Mouse (Mus musculus) liver, embryonic 15.5 days (tissue): ENCODE measurements around the gene Cd300lf. TPM values are rescaled to one million over a fixed set of nuclear protein-coding genes. Genes with fewer than 3 reads are reported as not detected.

Source experiments
- ATAC-seq: fragments of 200-750 bp; cut with Nextera tagmentation; 2 replicates; pipeline ENCODE4 v1.8.0; 2017; ENCODE audit warnings: moderate number of reproducible peaks, mild to moderate bottlenecking, moderate library complexity; ENCODE audit not compliant: insufficient read depth
- H3K27ac ChIP-seq: fragments of 300-500 bp; sonication (generic); replicated peaks from 2 replicates; pipeline ENCODE4 v1.5.1; 2015; ENCODE audit warnings: mild to moderate bottlenecking, inconsistent platforms
- H3K27me3 ChIP-seq: fragments of 300-500 bp; sonication (generic); 2 replicates; pipeline ENCODE4 v1.6.1; 2015; ENCODE audit warnings: mild to moderate bottlenecking, inconsistent platforms
- H3K36me3 ChIP-seq: fragments of 300-500 bp; sonication (generic); replicated peaks from 2 replicates; pipeline ENCODE4 v1.6.1; 2015; ENCODE audit warnings: moderate library complexity, mild to moderate bottlenecking, inconsistent platforms
- H3K4me1 ChIP-seq: fragments of 300-500 bp; sonication (generic); replicated peaks from 2 replicates; pipeline ENCODE4 v1.6.1; 2015; ENCODE audit warnings: inconsistent platforms
- H3K4me2 ChIP-seq: fragments of 300-500 bp; sonication (generic); 2 replicates; pipeline ENCODE4 v1.6.1; 2015; ENCODE audit warnings: moderate library complexity, mild to moderate bottlenecking, inconsistent platforms
- H3K4me3 ChIP-seq: fragments of 300-500 bp; sonication (generic); replicated peaks from 2 replicates; pipeline ENCODE4 v1.5.1; 2015; ENCODE audit warnings: mild to moderate bottlenecking, inconsistent platforms
- H3K9ac ChIP-seq: fragments of 300-500 bp; sonication (generic); 2 replicates; pipeline ENCODE4 v1.6.1; 2015; ENCODE audit warnings: moderate library complexity, mild to moderate bottlenecking, inconsistent platforms
- H3K9me3 ChIP-seq: fragments of 300-500 bp; sonication (generic); replicated peaks from 2 replicates; pipeline ENCODE4 v1.6.1; 2016; ENCODE audit warnings: inconsistent platforms
- WGBS: fragments of 180-500 bp; shearing (Covaris S2); methylation state at CpG from one replicate; pipeline ENCODE4 v1.1.7; 2015; ENCODE audit warnings: mixed read lengths; ENCODE audit not compliant: insufficient replicate concordance; 5-methylcytosine and 5-hydroxymethylcytosine counted together
- polyA plus RNA-seq: library from polyadenylated mRNA; unstranded; fragments of >200 nt; fragmentation: Nextera tagmentation; extraction: Ambion mirVana; gene quantifications from 2 replicates; pipeline ENCODE4 v1.2.1, GENCODE M21; 2015

Cd300lf gene
- polyA plus RNA-seq, 1 experiment from 2014 or later = 4.5 TPM

DNA sequence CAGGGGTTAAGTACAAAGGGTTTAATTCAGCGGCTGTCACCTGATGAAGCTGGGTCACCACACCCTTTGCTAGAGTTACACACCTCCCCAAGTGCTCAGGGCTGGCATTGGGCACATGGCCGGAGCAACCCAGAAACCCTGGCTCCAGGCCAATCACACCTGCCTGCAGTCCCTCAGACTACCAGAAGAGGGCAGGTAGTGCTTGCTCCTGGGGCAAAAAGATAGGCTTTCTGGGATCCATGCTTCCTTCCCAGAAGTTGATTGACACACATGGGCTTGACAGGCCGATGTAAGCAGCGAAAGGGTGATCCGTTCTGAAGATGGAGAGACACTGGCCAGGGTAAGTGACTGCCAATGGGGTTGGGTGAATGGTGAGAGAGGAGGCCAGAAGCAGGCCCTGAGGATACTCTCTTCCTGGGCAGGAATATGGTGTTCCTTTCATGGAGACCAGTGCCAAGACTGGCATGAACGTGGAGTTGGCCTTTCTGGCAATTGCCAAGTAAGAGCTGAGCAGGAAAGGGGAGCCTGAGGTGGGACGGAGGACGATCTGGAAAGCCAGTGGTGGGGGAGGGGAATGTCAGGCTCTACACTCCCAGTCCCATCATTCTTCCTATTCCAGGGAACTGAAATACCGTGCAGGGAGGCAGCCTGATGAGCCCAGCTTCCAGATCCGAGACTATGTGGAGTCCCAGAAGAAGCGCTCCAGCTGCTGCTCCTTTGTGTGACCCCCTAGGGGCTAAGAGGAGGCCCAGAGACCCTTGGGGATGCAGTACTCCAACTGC, 26.4 kb upstream of the Cd300lf start:
- ATAC-seq = no peak
- Histone ChIP-seq H3K9ac (no peak overlapping the region), H3K36me3 (no peaks in the 10 kb centered on the region), H3K4me3 (no peak overlapping the region), H3K4me2 (no peak overlapping the region), H3K27me3 (peaks cover 37% of the 10 kb centered on the region), H3K27ac (no peak overlapping the region), H3K9me3 (no peaks in the 10 kb centered on the region), H3K4me1 (peaks cover 70% of the 10 kb centered on the region)
- WGBS = 58% methylated on average over 11 of the region's 11 CpGs

DNA sequence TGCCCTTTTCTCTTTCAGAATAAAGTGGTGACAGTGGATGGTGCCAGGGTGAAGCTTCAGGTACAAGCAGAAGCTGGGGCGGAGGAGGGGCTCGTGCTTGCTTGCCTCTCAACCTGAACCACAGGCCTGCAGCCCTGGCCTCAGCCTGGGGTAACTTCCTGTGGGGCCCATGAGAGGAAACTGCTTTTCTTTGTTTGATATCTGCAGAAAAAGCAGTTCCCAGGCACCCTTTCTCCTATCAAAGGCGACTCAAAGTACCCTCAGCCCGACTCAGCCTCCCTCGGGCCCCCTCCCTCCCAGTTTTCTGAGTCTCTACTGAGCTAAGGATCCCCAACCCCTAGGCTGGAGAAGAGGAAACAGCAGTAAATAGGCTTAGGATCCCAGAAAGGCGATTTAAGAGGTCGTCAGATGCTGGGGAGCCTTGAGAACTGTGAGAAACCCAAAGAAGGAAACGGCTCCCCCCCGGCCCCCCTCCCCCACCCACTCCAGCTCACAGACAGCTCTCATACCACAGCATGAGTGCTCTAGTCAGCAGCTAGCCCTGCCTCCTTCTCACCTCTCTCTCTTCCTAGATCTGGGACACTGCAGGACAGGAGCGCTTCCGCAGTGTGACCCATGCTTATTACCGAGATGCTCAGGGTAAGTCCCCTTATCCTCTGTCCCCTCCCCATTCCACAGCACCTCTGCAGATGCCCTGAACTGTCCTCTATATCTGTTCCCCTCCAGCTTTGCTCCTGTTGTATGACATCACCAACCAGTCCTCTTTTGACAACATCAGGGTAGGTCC, 24.3 kb upstream of the Cd300lf start:
- ATAC-seq = no peak
- H3K36me3 ChIP-seq = no peaks in the 10 kb centered on the region
- no peak overlapping the region for H3K9ac ChIP-seq
- peak overlapping the region; percentile 78 for H3K27ac ChIP-seq
- peaks cover 67% of the 10 kb centered on the region for H3K4me1 ChIP-seq
- H3K9me3 ChIP-seq = no peaks in the 10 kb centered on the region
- H3K4me3 ChIP-seq = no peak overlapping the region
- 10% methylated on average over 12 of the region's 12 CpGs for WGBS
- peak overlapping the region; percentile 6; the same call in 1 of the 2 replicates for H3K4me2 ChIP-seq
- peaks cover 38% of the 10 kb centered on the region for H3K27me3 ChIP-seq

DNA sequence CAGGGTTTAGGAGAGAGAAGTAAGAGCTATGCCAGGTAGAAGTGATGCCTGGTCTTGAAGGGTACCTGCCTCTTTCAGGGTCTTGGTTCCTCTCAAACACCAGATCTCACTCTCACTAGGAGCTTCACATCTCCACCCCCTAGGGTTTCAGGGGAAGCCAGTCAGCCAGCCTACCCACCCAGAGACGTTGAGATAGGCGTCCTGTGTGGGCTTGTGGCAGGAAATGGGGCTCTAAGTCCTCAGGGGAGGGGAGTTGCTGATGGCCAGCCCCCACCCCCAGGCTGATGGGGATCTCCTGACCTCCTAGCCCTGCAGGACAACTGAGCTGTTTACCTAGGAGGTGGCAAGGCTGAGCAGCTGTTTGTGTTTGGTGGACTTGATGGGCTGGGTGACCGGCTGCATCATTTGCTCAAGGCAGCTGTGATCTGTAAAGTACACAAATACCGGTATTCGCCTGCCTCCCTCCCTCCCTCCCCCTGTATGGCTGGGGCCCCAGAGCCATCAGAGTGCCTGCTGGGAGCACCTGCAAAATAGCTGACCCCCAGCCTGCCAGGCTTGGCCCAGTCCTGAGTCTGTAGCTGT, 21.4 kb upstream of the Cd300lf start:
- Histone ChIP-seq H3K4me3 (no peak overlapping the region), H3K4me2 (no peak overlapping the region; the same call in 1 of the 2 replicates), H3K27ac (no peak overlapping the region), H3K27me3 (peaks cover 44% of the 10 kb centered on the region), H3K9me3 (no peaks in the 10 kb centered on the region), H3K9ac (no peak overlapping the region), H3K4me1 (peaks cover 39% of the 10 kb centered on the region), H3K36me3 (no peaks in the 10 kb centered on the region)
- no peak for ATAC-seq
- WGBS = under 1% methylated on average over 5 of the region's 5 CpGs

DNA sequence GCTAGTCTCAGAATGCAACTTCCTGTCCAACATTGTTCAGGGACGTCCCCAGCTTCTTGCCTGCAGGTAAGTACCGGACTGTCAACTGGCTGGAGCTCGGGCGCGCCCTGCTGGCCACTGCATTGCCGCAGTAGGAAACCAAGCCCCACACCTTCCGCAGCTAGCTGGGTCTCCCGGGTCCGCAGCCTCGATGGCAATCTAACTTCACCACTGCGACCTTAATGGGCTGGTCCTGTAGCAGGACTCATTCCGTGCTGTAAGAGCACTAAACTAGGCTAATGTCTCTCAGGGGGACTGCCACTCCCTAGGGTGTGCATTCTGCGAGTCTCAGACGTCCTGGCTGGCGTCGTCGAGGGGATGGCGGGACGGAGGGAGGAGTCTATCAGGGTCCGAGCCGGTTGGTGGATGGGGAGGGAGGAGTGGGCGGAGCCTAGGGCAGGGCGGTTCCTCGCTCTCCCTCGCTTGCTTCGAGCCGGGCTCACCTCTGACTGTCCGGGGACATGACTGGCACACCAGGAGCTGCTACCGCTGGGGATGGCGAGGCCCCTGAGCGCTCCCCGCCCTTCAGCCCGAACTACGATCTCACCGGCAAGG, 20.0 kb upstream of the Cd300lf start:
- under 1% methylated on average over 35 of the region's 35 CpGs for WGBS
- Histone ChIP-seq H3K4me1 (peaks cover 31% of the 10 kb centered on the region), H3K9me3 (no peaks in the 10 kb centered on the region), H3K4me2 (peak overlapping the region; percentile 58), H3K4me3 (peak overlapping the region; percentile 44), H3K27ac (no peak overlapping the region), H3K9ac (no peak overlapping the region), H3K27me3 (peaks cover 44% of the 10 kb centered on the region), H3K36me3 (no peaks in the 10 kb centered on the region)
- peak; percentile 75 for ATAC-seq

DNA sequence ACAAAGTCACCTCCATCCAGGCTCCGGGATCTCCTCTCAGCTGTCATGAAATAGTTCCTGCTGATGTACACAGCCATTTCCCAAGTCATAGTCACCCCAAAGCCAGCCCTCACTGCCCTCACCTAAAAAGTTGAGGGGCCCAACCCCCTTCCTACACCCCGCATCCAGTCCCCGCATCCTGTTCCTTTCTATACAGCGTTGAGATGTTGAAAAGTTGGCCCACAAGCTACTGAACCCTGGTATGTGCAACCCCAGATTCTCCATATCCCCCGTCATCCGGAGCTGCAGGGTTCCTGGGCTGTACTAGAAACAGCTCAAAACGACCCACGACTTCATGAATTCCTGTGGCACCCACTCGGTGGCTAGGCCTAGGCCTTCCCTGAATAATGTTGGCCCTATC, 19.3 kb upstream of the Cd300lf start:
- Histone ChIP-seq H3K4me1 (peaks cover 26% of the 10 kb centered on the region), H3K36me3 (no peaks in the 10 kb centered on the region), H3K9ac (no peak overlapping the region), H3K27me3 (peaks cover 44% of the 10 kb centered on the region), H3K9me3 (no peaks in the 10 kb centered on the region), H3K4me3 (no peak overlapping the region), H3K27ac (no peak overlapping the region), H3K4me2 (no peak overlapping the region; the same call in 1 of the 2 replicates)
- no peak for ATAC-seq
- 69% methylated on average over 9 of the region's 9 CpGs for WGBS

DNA sequence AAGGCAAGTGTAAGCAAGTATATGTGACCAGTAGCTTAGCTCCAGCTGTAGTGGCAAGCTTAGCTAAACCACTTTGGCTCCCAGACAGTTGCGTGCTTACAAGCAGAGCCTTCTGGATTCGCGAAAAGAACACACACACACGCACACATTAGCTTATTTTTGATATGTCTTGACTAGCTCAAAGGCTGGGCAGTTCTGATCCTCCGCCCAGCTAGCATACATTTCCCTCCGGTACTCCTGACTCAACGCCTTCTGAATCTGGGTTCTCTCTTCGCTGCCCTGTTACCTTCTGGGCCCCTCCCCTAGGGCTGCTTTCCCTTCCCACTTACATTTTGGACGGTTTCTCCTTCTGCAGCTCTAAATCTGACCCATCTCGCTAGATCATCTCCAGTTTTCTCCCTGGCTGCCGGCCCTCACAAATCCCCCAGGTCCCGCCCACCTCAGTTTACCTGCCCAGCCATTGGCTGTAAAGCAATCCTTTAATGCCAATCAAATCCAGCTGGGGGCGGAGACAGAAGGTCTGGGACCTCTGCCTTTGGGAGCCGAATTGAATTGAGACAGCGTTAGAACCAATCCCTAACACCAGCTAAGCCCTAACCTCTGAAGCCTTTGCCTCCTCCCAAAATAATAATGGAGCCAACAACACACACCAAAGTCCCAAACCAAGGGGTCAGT, 18.1 kb upstream of the Cd300lf start:
- WGBS = 14% methylated on average over 15 of the region's 15 CpGs
- Histone ChIP-seq H3K27me3 (peaks cover 42% of the 10 kb centered on the region), H3K4me1 (peaks cover 15% of the 10 kb centered on the region), H3K27ac (no peak overlapping the region), H3K9ac (no peak overlapping the region), H3K9me3 (no peaks in the 10 kb centered on the region), H3K4me3 (no peak overlapping the region; the same call in 1 of the 2 replicates), H3K4me2 (peak overlapping the region; percentile 36), H3K36me3 (no peaks in the 10 kb centered on the region)
- no peak for ATAC-seq

DNA sequence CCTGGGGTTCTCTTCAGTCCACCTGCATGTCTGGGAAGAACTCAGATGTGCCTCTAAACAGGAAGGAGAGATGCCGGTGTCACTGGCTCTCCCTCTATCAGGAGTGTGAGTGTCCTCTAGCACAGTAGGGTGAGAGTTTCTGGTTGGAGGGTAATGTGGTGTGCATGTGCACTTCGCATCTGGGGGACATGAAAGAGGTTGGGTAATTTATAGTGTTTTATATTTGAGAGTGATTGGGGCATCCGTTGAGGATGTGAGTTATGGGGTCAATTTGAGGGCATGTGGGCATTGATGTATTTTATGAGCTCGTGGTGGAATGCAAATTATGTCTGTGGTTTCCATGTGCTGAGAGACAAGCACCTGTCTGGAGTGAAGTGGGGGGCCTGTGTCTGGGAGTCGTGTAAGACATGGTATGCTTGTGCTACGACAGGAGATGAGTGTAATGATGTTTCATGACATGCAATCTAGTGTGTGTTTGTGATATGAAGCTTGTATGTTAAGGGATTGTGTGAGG, 17.0 kb upstream of the Cd300lf start:
- Histone ChIP-seq H3K4me3 (no peak overlapping the region), H3K9ac (no peak overlapping the region), H3K4me1 (peaks cover 15% of the 10 kb centered on the region), H3K36me3 (no peaks in the 10 kb centered on the region), H3K27ac (no peak overlapping the region), H3K9me3 (no peaks in the 10 kb centered on the region), H3K27me3 (peaks cover 34% of the 10 kb centered on the region), H3K4me2 (no peak overlapping the region)
- 48% methylated on average over 6 of the region's 6 CpGs for WGBS
- no peak for ATAC-seq

DNA sequence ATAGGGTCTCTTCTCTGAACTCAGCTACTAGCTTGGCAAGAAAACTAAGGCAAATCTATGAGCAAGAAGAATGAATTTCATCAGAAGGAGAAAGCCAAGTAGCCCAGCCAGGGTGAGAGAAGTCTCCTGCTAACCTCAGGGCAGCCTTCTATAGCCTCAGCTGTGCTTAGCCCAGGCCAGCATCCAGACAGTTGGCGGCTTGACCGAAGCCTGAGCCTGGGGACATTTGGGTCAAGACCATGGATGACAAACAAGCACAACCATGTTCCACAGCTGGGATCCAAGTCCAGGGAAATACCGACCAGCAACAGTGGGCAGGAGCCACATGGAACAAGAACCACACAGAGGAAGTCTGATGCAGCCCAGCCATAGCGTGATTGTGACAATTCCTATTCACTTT, 14.0 kb upstream of the Cd300lf start:
- no peak overlapping the region for H3K27ac ChIP-seq
- no peaks in the 10 kb centered on the region for H3K36me3 ChIP-seq
- 64% methylated on average over 4 of the region's 4 CpGs for WGBS
- H3K4me3 ChIP-seq = no peak overlapping the region
- no peaks in the 10 kb centered on the region for H3K9me3 ChIP-seq
- no peak overlapping the region for H3K9ac ChIP-seq
- ATAC-seq = no peak
- peaks cover 6% of the 10 kb centered on the region for H3K27me3 ChIP-seq
- H3K4me1 ChIP-seq = no peaks in the 10 kb centered on the region; the same call in 1 of the 2 replicates
- no peak overlapping the region for H3K4me2 ChIP-seq

DNA sequence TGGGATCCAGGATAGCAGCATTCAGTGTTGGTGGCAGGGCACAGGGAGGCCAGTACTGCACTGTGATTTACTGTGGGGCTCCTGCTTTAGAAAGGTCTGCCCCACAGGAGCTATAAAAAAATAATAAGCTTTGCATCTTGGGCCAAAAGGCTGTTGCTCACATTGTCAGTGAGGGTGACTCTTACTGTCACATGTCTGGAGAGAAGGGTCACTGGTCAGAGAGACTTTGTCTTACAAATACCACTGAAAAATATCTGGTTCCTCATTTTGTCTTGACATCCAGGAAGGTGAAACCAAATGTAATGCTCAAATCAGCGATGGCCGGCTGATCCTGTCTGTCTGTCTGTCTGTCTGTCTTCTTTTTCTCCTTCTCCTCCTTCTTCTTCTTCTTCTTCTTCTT, 8.2 kb upstream of the Cd300lf start:
- WGBS = 12% methylated on average over 2 of the region's 2 CpGs
- ATAC-seq = no peak
- H3K27me3 ChIP-seq = no peaks in the 10 kb centered on the region
- H3K9ac ChIP-seq = no peak overlapping the region
- H3K9me3 ChIP-seq = no peaks in the 10 kb centered on the region
- no peak overlapping the region for H3K27ac ChIP-seq
- H3K36me3 ChIP-seq = no peaks in the 10 kb centered on the region
- no peak overlapping the region for H3K4me2 ChIP-seq
- H3K4me1 ChIP-seq = 0 out of 2 replicates have a peak, but pooled peaks cover 3% of the 10 kb centered on the region
- no peak overlapping the region for H3K4me3 ChIP-seq

DNA sequence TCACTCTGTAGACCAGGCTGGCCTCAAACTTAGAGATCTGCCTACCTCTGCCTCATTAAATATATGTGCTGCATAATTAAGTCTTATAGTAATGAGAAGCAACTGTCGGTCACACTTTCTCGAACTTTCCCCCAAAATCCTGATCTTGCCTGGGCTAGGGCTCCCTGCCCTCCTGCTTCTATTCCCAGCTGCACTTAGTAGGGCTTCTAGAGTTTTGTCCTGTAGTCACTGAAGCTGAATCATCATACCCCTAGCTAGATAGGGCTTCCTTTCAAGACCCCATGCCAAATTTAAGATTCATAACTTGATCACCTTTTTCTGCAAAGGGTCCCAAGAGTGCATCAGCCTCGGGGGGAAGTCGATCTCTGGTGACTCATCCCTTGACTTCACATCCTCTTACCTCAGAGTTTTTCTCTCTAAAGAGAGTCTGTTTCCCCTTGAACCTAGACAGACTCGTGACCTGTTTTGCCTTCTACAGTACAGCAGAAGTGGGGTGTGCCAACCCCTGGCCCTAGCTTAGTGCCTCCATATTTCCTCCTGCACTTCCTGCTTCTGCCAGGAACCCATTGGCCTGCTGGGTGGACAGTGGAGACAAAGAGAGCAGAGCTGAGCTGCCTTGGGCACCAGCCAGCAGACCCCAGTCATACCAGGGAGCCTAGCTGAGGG, 4.9 kb upstream of the Cd300lf start:
- no peaks in the 10 kb centered on the region for H3K27me3 ChIP-seq
- H3K9ac ChIP-seq = no peak overlapping the region
- 0 out of 2 replicates have a peak, but pooled peaks cover 3% of the 10 kb centered on the region for H3K4me1 ChIP-seq
- no peaks in the 10 kb centered on the region for H3K9me3 ChIP-seq
- peak overlapping the region; percentile 57; the same call in 1 of the 2 replicates for H3K27ac ChIP-seq
- no peak overlapping the region for H3K4me3 ChIP-seq
- ATAC-seq = no peak
- no peak overlapping the region for H3K4me2 ChIP-seq
- H3K36me3 ChIP-seq = no peaks in the 10 kb centered on the region
- WGBS = 31% methylated on average over 5 of the region's 5 CpGs
